Mouse (Mus musculus) spleen, postnatal 0 days (tissue): ENCODE data around the gene Rex2. TPM values are rescaled to one million over a fixed set of nuclear protein-coding genes. Genes with fewer than 3 reads are reported as not detected.

Experiments used
- polyA plus RNA-seq: library from polyadenylated mRNA; unstranded; fragments of >200 nt; fragmentation: Nextera tagmentation; extraction: Ambion mirVana; gene quantifications from 2 replicates; pipeline ENCODE4 v1.2.1, GENCODE M21; 2015

The Rex2 gene
- 0.25 TPM in 1 of 2 replicates, not detected in the other for polyA plus RNA-seq

GRCm38 (mm10) chr4:147021550-147021949 is at the start of gene Rex2:
TSS of gene Rex2 (plus strand) at chr4:147021850.

Other genes with a start within 250 kb of the Rex2 start
- gene Gm21411, start 112.3 kb upstream of the Rex2 start, polyA plus RNA-seq = not detected in 2 replicates
- 0.05 and 0.08 TPM in 2 replicates for gene Zfp989, start 49.9 kb upstream of the Rex2 start, polyA plus RNA-seq
- gene Zfp991, start 110.2 kb downstream of the Rex2 start, polyA plus RNA-seq = 7.0 and 7.6 TPM in 2 replicates